Mouse (Mus musculus) cortical plate, adult 2 months (tissue): ENCODE measurements around the gene Galnt7.

ENCODE experiments used
- CTCF ChIP-seq: fragments of 200-500 bp; IDR thresholded peaks from 2 replicates; pipeline ENCODE4 v1.5.1; 2011; ENCODE audit warnings: mild to moderate bottlenecking, control low read depth, low read length; ENCODE audit not compliant: insufficient read depth; ENCODE audit errors: extremely low read depth
- POLR2A ChIP-seq: fragments of 200-500 bp; IDR thresholded peaks from 2 replicates; pipeline ENCODE4 v1.6.1; 2011; ENCODE audit warnings: mild to moderate bottlenecking, low read length, control low read depth; ENCODE audit not compliant: insufficient read depth; ENCODE audit errors: extremely low read depth

- TF ChIP-seq CTCF (no peak), POLR2A (no peak)
These were observed 114.2 kb downstream of the Galnt7 start for GRCm38 (mm10) chr8:57538601-57539000.
